In the genomic region with DNA sequence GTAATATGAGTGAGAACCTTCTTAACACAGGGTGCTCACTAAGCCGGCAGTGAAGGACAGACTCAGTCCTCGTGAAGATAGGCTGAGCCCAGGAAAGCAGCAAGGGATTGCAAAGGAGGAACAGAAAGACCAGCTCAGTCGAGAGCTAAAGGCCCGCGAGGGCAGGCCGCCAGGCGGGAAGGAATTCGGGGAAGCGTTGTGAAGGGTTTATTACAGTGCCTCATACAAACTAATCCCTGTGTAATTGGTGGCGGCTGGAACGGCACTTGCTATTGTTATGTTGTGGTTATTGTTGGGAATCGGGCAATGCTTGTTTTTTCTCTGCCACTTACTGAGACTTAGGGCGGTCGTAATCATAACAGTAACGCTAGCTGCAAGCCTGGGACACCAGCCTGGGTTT, we compare ENCODE assay signal across 19 mouse cellular contexts. TPM values are rescaled to one million over a fixed set of nuclear protein-coding genes. Genes with fewer than 3 reads are reported as not detected.
DNase-seq lines count a peak whose midpoint lies in the region; ATAC-seq lines count a peak whose summit lies in the region.
"Had no signal": no experiment of that assay in that cellular context is flagged by ENCODE, and none has a peak within 500 bp of the region (broad histone marks: within the 10 kb centered on the region; RNA-seq: fewer than 3 reads in every experiment).

No protein-coding gene starts in this region.

- H3K36me3 ChIP-seq in hindbrain, embryonic 10.5 days: peaks cover 99% of the 10 kb centered on the region
- peaks cover 94% of the 10 kb centered on the region for H3K36me3 ChIP-seq in hindbrain, embryonic 12.5 days
- peaks cover 99% of the 10 kb centered on the region for H3K36me3 ChIP-seq in midbrain, embryonic 10.5 days
- peaks cover 47% of the 10 kb centered on the region for H3K36me3 ChIP-seq in midbrain, embryonic 15.5 days (replicated peaks)
- H3K36me3 ChIP-seq in midbrain, embryonic 13.5 days: peaks cover 98% of the 10 kb centered on the region

- peak overlapping the region; percentile 73 for H3K27ac ChIP-seq in hindbrain, embryonic 10.5 days
- no peak overlapping the region for H3K27ac ChIP-seq in hindbrain, embryonic 12.5 days
- peak overlapping the region; percentile 75; the same call in 1 of the 2 replicates for H3K27ac ChIP-seq in midbrain, embryonic 10.5 days (replicated peaks)
- no peak overlapping the region for H3K27ac ChIP-seq in midbrain, embryonic 15.5 days
- peak overlapping the region; percentile 47 for H3K27ac ChIP-seq in midbrain, embryonic 13.5 days
- H3K27ac ChIP-seq: left cerebral cortex, adult 2 months; liver, embryonic 12.5 days had no signal

- no peak for DNase-seq in hindbrain, embryonic 10.5 days (ENCODE audit: low spot score)
- DNase-seq in midbrain, embryonic 10.5 days (ENCODE audit: low spot score): no peak
- DNase-seq in Muller cell, postnatal 12 days (ENCODE audit: inconsistent ontology term): peak; percentile 88
- no peak for DNase-seq in gastrocnemius, postnatal 36 days
- DNase-seq: adrenal gland, adult 2 months; B cell, adult 2 months; cerebellum, postnatal 14 days; heart, postnatal 36 days; right cerebral cortex, adult 18-20 months; spleen, adult 18-20 months; thymus, adult 18-20 months had no signal

- no peak overlapping the region for H3K9ac ChIP-seq in hindbrain, embryonic 12.5 days
- H3K9ac ChIP-seq in midbrain, embryonic 15.5 days: no peak overlapping the region
- no peak overlapping the region for H3K9ac ChIP-seq in midbrain, embryonic 13.5 days (replicated peaks)
- H3K9ac ChIP-seq: heart, embryonic 12.5 days; liver, embryonic 12.5 days; lung, embryonic 15.5 days had no signal

- 66% methylated on average over 15 of the region's 15 CpGs for WGBS in hindbrain, embryonic 10.5 days
- 64% methylated on average over 15 of the region's 15 CpGs for WGBS in hindbrain, embryonic 12.5 days
- WGBS in midbrain, embryonic 10.5 days: 50% methylated on average over 15 of the region's 15 CpGs
- 27% methylated on average over 15 of the region's 15 CpGs for WGBS in midbrain, embryonic 15.5 days
- WGBS in midbrain, embryonic 13.5 days: 16% methylated on average over 15 of the region's 15 CpGs

- ATAC-seq in hindbrain, embryonic 12.5 days (ENCODE audit: low FRiP score): no peak
- no peak for ATAC-seq in midbrain, embryonic 15.5 days (replicated peaks)
- no peak for ATAC-seq in midbrain, embryonic 13.5 days
- ATAC-seq: liver, embryonic 12.5 days had no signal

- intact Hi-C loops in gastrocnemius, postnatal 36 days (cut with DNase I): no loop called here

- H3K4me3 ChIP-seq in hindbrain, embryonic 10.5 days: no peak overlapping the region
- no peak overlapping the region for H3K4me3 ChIP-seq in hindbrain, embryonic 12.5 days
- H3K4me3 ChIP-seq in midbrain, embryonic 10.5 days: 0 out of 2 replicates have a peak overlapping the region, but pooled peaks have one; percentile 27
- H3K4me3 ChIP-seq in midbrain, embryonic 15.5 days: no peak overlapping the region
- no peak overlapping the region for H3K4me3 ChIP-seq in midbrain, embryonic 13.5 days (replicated peaks)
- H3K4me3 ChIP-seq: heart, embryonic 12.5 days; left cerebral cortex, adult 2 months; liver, embryonic 12.5 days; lung, embryonic 15.5 days; megakaryocyte, embryonic 14.5 days had no signal

- H3K27me3 ChIP-seq in hindbrain, embryonic 10.5 days (ENCODE audit: insufficient read depth, poor library complexity, severe bottlenecking): no peaks in the 10 kb centered on the region; the same call in 1 of the 2 replicates
- no peaks in the 10 kb centered on the region for H3K27me3 ChIP-seq in hindbrain, embryonic 12.5 days
- H3K27me3 ChIP-seq in midbrain, embryonic 10.5 days (ENCODE audit: low read depth, poor library complexity, severe bottlenecking): peaks cover 4% of the 10 kb centered on the region; the same call in 1 of the 2 replicates
- H3K27me3 ChIP-seq in midbrain, embryonic 15.5 days (replicated peaks): no peaks in the 10 kb centered on the region
- 0 out of 2 replicates have a peak, but pooled peaks cover 4% of the 10 kb centered on the region for H3K27me3 ChIP-seq in midbrain, embryonic 13.5 days
- H3K27me3 ChIP-seq: heart, embryonic 12.5 days; lung, embryonic 15.5 days had no signal

- peaks cover 40% of the 10 kb centered on the region for H3K4me1 ChIP-seq in hindbrain, embryonic 10.5 days (replicated peaks)
- H3K4me1 ChIP-seq in hindbrain, embryonic 12.5 days: peaks cover 9% of the 10 kb centered on the region; the same call in 1 of the 2 replicates
- H3K4me1 ChIP-seq in midbrain, embryonic 10.5 days: peaks cover 44% of the 10 kb centered on the region
- H3K4me1 ChIP-seq in midbrain, embryonic 15.5 days: peaks cover 23% of the 10 kb centered on the region
- H3K4me1 ChIP-seq in midbrain, embryonic 13.5 days (replicated peaks): peaks cover 36% of the 10 kb centered on the region
- H3K4me1 ChIP-seq: liver, embryonic 12.5 days; megakaryocyte, embryonic 14.5 days had no signal

- no peaks in the 10 kb centered on the region for H3K9me3 ChIP-seq in hindbrain, embryonic 10.5 days
- H3K9me3 ChIP-seq in hindbrain, embryonic 12.5 days (replicated peaks): no peaks in the 10 kb centered on the region
- no peaks in the 10 kb centered on the region for H3K9me3 ChIP-seq in midbrain, embryonic 10.5 days (replicated peaks)
- no peaks in the 10 kb centered on the region for H3K9me3 ChIP-seq in midbrain, embryonic 15.5 days
- no peaks in the 10 kb centered on the region for H3K9me3 ChIP-seq in midbrain, embryonic 13.5 days
- H3K9me3 ChIP-seq: heart, embryonic 12.5 days; liver, embryonic 12.5 days; lung, embryonic 15.5 days; megakaryocyte, embryonic 14.5 days had no signal

- no peak overlapping the region for H3K4me2 ChIP-seq in hindbrain, embryonic 12.5 days (replicated peaks)
- H3K4me2 ChIP-seq in midbrain, embryonic 15.5 days: no peak overlapping the region
- H3K4me2 ChIP-seq in midbrain, embryonic 13.5 days (replicated peaks): no peak overlapping the region
- H3K4me2 ChIP-seq: heart, embryonic 12.5 days; liver, embryonic 12.5 days; lung, embryonic 15.5 days had no signal

RNA-seq across cellular contexts. Expression of a gene that starts 8.2 kb away (rescaled TPM):
- polyA plus RNA-seq in hindbrain, embryonic 10.5 days (2016; fragmentation: Nextera tagmentation; extraction: Ambion mirVana): 18.3 and 24.0 TPM in 2 replicates
- polyA plus RNA-seq in hindbrain, embryonic 12.5 days (2016; fragmentation: Nextera tagmentation; extraction: Ambion mirVana): 14.7 and 17.1 TPM in 2 replicates
- 20.5 and 21.7 TPM in 2 replicates for polyA plus RNA-seq in midbrain, embryonic 10.5 days (2016; fragmentation: Nextera tagmentation; extraction: Ambion mirVana)
- polyA plus RNA-seq in midbrain, embryonic 15.5 days (2015; fragmentation: Nextera tagmentation; extraction: Ambion mirVana): 21.6 and 26.4 TPM in 2 replicates
- 14.4 and 16.1 TPM in 2 replicates for polyA plus RNA-seq in midbrain, embryonic 13.5 days (2015; fragmentation: Nextera tagmentation; extraction: Ambion mirVana)
- 100 to 1,000 TPM; 103 to 108 TPM for total RNA-seq in gastrocnemius, postnatal 36 days (2021)

RNA-seq across cellular contexts. Expression of a gene that starts 14.2 kb away (rescaled TPM):
- 2.1 and 2.2 TPM in 2 replicates for polyA plus RNA-seq in hindbrain, embryonic 10.5 days (2016; fragmentation: Nextera tagmentation; extraction: Ambion mirVana)
- polyA plus RNA-seq in hindbrain, embryonic 12.5 days (2016; fragmentation: Nextera tagmentation; extraction: Ambion mirVana): 2.9 and 3.5 TPM in 2 replicates
- polyA plus RNA-seq in midbrain, embryonic 10.5 days (2016; fragmentation: Nextera tagmentation; extraction: Ambion mirVana): 2.1 and 2.6 TPM in 2 replicates
- polyA plus RNA-seq in midbrain, embryonic 15.5 days (2015; fragmentation: Nextera tagmentation; extraction: Ambion mirVana): 3.9 and 4.4 TPM in 2 replicates
- 3.1 and 3.9 TPM in 2 replicates for polyA plus RNA-seq in midbrain, embryonic 13.5 days (2015; fragmentation: Nextera tagmentation; extraction: Ambion mirVana)
- total RNA-seq in gastrocnemius, postnatal 36 days (2021): 10 to 100 TPM; 40.7 to 46.4 TPM

RNA-seq across cellular contexts. Expression of a gene that starts 22.9 kb away (rescaled TPM):
- polyA plus RNA-seq in hindbrain, embryonic 10.5 days (2016; fragmentation: Nextera tagmentation; extraction: Ambion mirVana): 15.6 and 17.0 TPM in 2 replicates
- 23.3 and 24.7 TPM in 2 replicates for polyA plus RNA-seq in hindbrain, embryonic 12.5 days (2016; fragmentation: Nextera tagmentation; extraction: Ambion mirVana)
- 16.0 and 18.6 TPM in 2 replicates for polyA plus RNA-seq in midbrain, embryonic 10.5 days (2016; fragmentation: Nextera tagmentation; extraction: Ambion mirVana)
- 23.1 TPM in 2 replicates for polyA plus RNA-seq in midbrain, embryonic 15.5 days (2015; fragmentation: Nextera tagmentation; extraction: Ambion mirVana)
- 23.6 and 25.3 TPM in 2 replicates for polyA plus RNA-seq in midbrain, embryonic 13.5 days (2015; fragmentation: Nextera tagmentation; extraction: Ambion mirVana)
- total RNA-seq in gastrocnemius, postnatal 36 days (2021): 1 to 10 TPM; 2.1 to 2.3 TPM

RNA-seq across cellular contexts. Expression of a gene that starts 25.8 kb away (rescaled TPM):
- 642 and 643 TPM in 2 replicates for polyA plus RNA-seq in hindbrain, embryonic 10.5 days (2016; fragmentation: Nextera tagmentation; extraction: Ambion mirVana)
- polyA plus RNA-seq in hindbrain, embryonic 12.5 days (2016; fragmentation: Nextera tagmentation; extraction: Ambion mirVana): 375 and 438 TPM in 2 replicates
- polyA plus RNA-seq in midbrain, embryonic 10.5 days (2016; fragmentation: Nextera tagmentation; extraction: Ambion mirVana): 606 and 631 TPM in 2 replicates
- 421 and 431 TPM in 2 replicates for polyA plus RNA-seq in midbrain, embryonic 15.5 days (2015; fragmentation: Nextera tagmentation; extraction: Ambion mirVana)
- polyA plus RNA-seq in midbrain, embryonic 13.5 days (2015; fragmentation: Nextera tagmentation; extraction: Ambion mirVana): 503 and 505 TPM in 2 replicates
- 100 to 1,000 TPM; 124 to 129 TPM for total RNA-seq in gastrocnemius, postnatal 36 days (2021)

RNA-seq across cellular contexts. Expression of a gene that starts 47.9 kb away (rescaled TPM):
- 13.4 and 14.3 TPM in 2 replicates for polyA plus RNA-seq in hindbrain, embryonic 10.5 days (2016; fragmentation: Nextera tagmentation; extraction: Ambion mirVana)
- polyA plus RNA-seq in hindbrain, embryonic 12.5 days (2016; fragmentation: Nextera tagmentation; extraction: Ambion mirVana): 11.2 and 11.7 TPM in 2 replicates
- 10.4 and 13.3 TPM in 2 replicates for polyA plus RNA-seq in midbrain, embryonic 10.5 days (2016; fragmentation: Nextera tagmentation; extraction: Ambion mirVana)
- 1.9 and 2.5 TPM in 2 replicates for polyA plus RNA-seq in midbrain, embryonic 15.5 days (2015; fragmentation: Nextera tagmentation; extraction: Ambion mirVana)
- polyA plus RNA-seq in midbrain, embryonic 13.5 days (2015; fragmentation: Nextera tagmentation; extraction: Ambion mirVana): 3.0 and 4.2 TPM in 2 replicates
- 1 to 10 TPM in 1 of 2 experiments, under 1 TPM in 1; 0.91 to 1.2 TPM for total RNA-seq in gastrocnemius, postnatal 36 days (2021)

Comparison
In these comparisons a context has a peak if more than half of its experiments do, and no peak if none do; other contexts are left out.
1. H3K27ac ChIP-seq: peak in hindbrain, embryonic 10.5 days (single experiment), midbrain, embryonic 10.5 days (single experiment) and midbrain, embryonic 13.5 days (single experiment); none in hindbrain, embryonic 12.5 days (single experiment) and midbrain, embryonic 15.5 days (single experiment).